Mouse (Mus musculus) C2C12 (cell line): ENCODE data around the gene Foxa3. TPM values are rescaled to one million over a fixed set of nuclear protein-coding genes. Genes with fewer than 3 reads are reported as not detected.

Source experiments
- H3K27me3 ChIP-seq: one replicate; pipeline ENCODE4 v1.6.1; 2011; ENCODE audit not compliant: control insufficient read depth, insufficient read depth, insufficient read length
- H3K36me3 ChIP-seq: one replicate; pipeline ENCODE4 v1.6.1; 2011; ENCODE audit not compliant: control insufficient read depth, insufficient read depth
- H3K4me3 ChIP-seq: one replicate; pipeline ENCODE4 v1.5.1; 2011; ENCODE audit warnings: mild to moderate bottlenecking, control low read depth; ENCODE audit not compliant: poor library complexity, insufficient read depth, severe bottlenecking
- H3K79me2 ChIP-seq: one replicate; pipeline ENCODE4 v1.6.1; 2011; ENCODE audit not compliant: control insufficient read depth, insufficient read depth
- H3K79me3 ChIP-seq: one replicate; pipeline ENCODE4 v1.6.1; 2011; ENCODE audit warnings: low read depth, control low read depth
- H3ac ChIP-seq: one replicate; pipeline ENCODE3; 2011; ENCODE audit warnings: low read depth; ENCODE audit not compliant: control insufficient read depth, insufficient read length
- CEBPB ChIP-seq: IDR thresholded peaks from one replicate; pipeline ENCODE4 v1.6.1; 2011; ENCODE audit warnings: low read depth, mild to moderate bottlenecking, control low read depth, moderate library complexity
- CTCF ChIP-seq: IDR thresholded peaks from one replicate; pipeline ENCODE4 v1.5.1; 2011; ENCODE audit not compliant: control insufficient read depth, insufficient read depth, insufficient read length
- FOSL1 ChIP-seq: IDR thresholded peaks from one replicate; pipeline ENCODE4 v1.8.0; 2011; ENCODE audit warnings: mild to moderate bottlenecking, low read length; ENCODE audit not compliant: poor library complexity, insufficient read depth, severe bottlenecking
- MAX ChIP-seq: IDR thresholded peaks from one replicate; pipeline ENCODE4 v1.6.1; 2011; ENCODE audit warnings: mild to moderate bottlenecking, control low read depth
- MYOD1 ChIP-seq: IDR thresholded peaks from one replicate; pipeline ENCODE4 v1.6.1; 2011; ENCODE audit warnings: low read depth; ENCODE audit not compliant: control insufficient read depth, insufficient read length
- MYOG ChIP-seq: IDR thresholded peaks from one replicate; pipeline ENCODE4 v1.6.1; 2011; ENCODE audit not compliant: control insufficient read depth, insufficient read length; ENCODE audit errors: extremely low read depth
- USF1 ChIP-seq: IDR thresholded peaks from one replicate; pipeline ENCODE4 v1.6.1; 2011; ENCODE audit warnings: low read depth, mild to moderate bottlenecking, control low read depth, moderate library complexity
- polyA plus RNA-seq: library from polyadenylated mRNA; unstranded; fragments of >200 nt; fragmentation: generic; extraction: Trizol; gene quantifications from one replicate; pipeline ENCODE4 v1.2.1, GENCODE M21; 2012; ENCODE audit warnings: missing spikeins

The Foxa3 gene
- polyA plus RNA-seq, 1 experiment, result 0.07 TPM

DNA sequence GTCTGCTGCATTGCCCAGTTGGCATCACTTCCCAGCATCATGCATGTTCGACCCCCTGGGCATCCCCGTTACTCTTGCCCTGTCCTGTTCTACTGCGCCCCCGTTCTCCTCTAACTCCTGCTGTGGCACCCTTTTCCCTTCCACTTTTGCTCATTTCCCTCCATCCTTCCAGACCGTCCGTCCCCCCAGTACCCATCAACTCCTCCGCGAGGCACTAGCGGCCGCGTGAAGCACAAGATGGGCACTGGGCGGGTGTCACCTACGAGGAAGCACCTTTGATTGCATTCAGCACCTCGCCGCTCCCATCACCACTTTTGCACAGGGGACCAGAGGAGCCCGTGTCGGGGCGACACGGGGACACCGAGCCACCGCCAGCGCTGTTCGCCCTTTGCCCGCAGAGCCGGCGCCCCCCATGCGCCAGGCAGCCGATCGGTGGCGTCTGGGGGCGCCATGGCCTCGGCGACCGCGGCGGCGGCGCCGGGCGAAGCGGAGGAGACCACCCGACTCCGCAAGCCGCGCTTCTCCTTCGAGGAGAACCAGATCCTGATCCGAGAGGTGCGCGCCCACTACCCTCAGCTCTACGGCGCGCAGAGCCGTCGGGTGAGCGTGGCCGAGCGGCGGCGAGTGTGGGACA, 31.6 kb downstream of the Foxa3 start:
- H3K79me2 ChIP-seq, result no peaks in the 10 kb centered on the region
- peaks cover 9% of the 10 kb centered on the region for H3K27me3 ChIP-seq
- TF ChIP-seq FOSL1 (no peak), CEBPB (no peak), CTCF (no peak), MYOD1 (no peak), USF1 (no peak), MAX (no peak), MYOG (no peak)
- no peaks in the 10 kb centered on the region for H3K79me3 ChIP-seq
- peak overlapping the region; percentile 30 for H3ac ChIP-seq
- peak overlapping the region; percentile 36 for H3K4me3 ChIP-seq
- no peaks in the 10 kb centered on the region for H3K36me3 ChIP-seq

DNA sequence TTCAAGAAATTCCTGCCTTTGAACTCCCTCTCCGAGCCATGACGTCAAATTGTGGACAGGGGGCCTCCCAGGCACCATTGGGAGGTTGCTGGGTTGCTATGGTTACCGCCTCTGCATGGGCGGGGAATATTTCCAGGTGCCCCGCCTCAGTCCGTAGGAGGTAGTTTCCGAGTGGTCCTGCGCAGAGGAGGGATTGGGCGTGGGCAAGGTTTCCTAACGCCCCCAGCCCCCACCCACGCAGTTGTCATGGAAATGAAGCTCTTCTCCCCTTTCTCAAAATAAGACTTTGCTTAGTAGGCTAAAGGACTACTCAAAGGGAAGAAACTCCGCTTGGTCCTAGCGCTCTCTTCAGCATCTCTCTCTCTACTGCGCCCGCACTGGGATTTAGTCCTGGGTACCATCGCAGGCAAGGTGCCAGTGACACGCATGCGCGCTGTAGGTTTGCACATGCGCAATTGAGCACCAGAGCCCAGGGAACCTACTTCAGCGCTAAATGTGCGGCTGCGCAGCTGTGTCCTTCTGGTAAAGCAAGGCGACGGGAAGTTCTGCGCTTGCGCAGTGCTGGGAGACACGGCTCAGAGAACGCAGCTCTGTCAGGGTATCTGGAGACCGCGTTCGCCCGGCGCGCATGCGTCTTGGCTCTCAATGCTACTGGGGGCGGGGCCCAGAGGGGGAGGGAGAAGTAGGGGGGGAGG, 32.6 kb downstream of the Foxa3 start, which contains the start of gene Mypop:
Mypop (plus strand) TSS at position 645 of the 695 bp plus-strand sequence.
- no peaks in the 10 kb centered on the region for H3K36me3 ChIP-seq
- peak within 1 kb of the TSS; percentile 34 for H3ac ChIP-seq
- H3K79me3 ChIP-seq, result no peaks in the 10 kb centered on the region
- H3K79me2 ChIP-seq, result no peaks in the 10 kb centered on the region
- TF ChIP-seq MYOG (no peak), USF1 (no peak), MAX (no peak), FOSL1 (no peak), CTCF (no peak), CEBPB (no peak), MYOD1 (no peak)
- peak within 1 kb of the TSS; percentile 36 for H3K4me3 ChIP-seq
- peaks cover 9% of the 10 kb centered on the region for H3K27me3 ChIP-seq

DNA sequence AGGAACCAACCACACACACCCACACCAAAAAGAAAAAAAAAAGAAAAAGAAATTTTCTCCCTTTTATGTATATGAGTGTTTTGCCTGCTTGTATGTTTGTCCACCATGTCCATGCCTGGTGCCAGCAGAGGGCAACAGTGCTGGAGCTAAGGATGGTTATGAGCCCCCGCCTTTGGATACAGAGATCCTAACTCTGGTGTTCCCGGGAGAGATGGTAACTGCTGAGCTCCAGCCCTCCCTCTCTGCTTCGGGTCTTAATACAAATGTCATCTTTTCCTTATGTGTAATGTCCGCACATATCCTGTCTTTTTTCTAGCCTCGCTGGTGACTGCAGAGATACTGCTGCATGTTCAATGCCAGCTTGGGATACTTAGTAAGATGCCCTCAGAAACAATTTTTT, 33.3 kb downstream of the Foxa3 start:
- no peak for TF ChIP-seq MAX
- no peak for TF ChIP-seq CTCF
- TF ChIP-seq MYOG, result no peak
- TF ChIP-seq FOSL1, result no peak
- no peak for TF ChIP-seq USF1
- TF ChIP-seq MYOD1, result no peak
- H3K36me3 ChIP-seq, result no peaks in the 10 kb centered on the region
- no peaks in the 10 kb centered on the region for H3K79me2 ChIP-seq
- H3K4me3 ChIP-seq, result no peak overlapping the region
- H3K79me3 ChIP-seq, result no peaks in the 10 kb centered on the region
- H3K27me3 ChIP-seq, result peaks cover 9% of the 10 kb centered on the region
- peak overlapping the region; percentile 3 for H3ac ChIP-seq

DNA sequence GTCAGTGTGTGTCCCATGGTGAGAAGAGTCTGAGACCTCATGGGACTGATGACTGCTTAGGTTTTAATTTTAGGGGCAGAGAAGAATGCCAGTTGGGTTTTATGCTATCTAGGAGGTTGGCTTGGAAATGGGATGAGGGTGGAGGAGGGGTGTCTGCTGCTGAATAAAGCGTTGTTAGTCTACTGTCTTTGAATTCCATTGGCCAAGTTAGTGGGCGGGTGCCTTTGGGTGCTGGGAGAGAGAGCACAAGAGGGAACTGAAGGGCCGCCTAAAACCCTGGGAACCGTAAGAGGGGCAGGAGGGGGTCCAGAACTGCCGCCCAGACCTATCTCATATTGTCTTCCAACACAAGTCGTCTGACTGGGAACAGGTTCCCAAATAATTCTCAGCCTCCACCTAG, 34.6 kb downstream of the Foxa3 start:
- Histone ChIP-seq H3K79me3 (no peaks in the 10 kb centered on the region), H3K27me3 (peaks cover 18% of the 10 kb centered on the region), H3K36me3 (no peaks in the 10 kb centered on the region), H3K79me2 (no peaks in the 10 kb centered on the region), H3K4me3 (no peak overlapping the region), H3ac (no peak overlapping the region)
- TF ChIP-seq MYOG, result no peak
- no peak for TF ChIP-seq MAX
- TF ChIP-seq MYOD1, result no peak
- TF ChIP-seq CEBPB, result no peak
- TF ChIP-seq USF1, result no peak
- TF ChIP-seq CTCF, result no peak
- no peak for TF ChIP-seq FOSL1

DNA sequence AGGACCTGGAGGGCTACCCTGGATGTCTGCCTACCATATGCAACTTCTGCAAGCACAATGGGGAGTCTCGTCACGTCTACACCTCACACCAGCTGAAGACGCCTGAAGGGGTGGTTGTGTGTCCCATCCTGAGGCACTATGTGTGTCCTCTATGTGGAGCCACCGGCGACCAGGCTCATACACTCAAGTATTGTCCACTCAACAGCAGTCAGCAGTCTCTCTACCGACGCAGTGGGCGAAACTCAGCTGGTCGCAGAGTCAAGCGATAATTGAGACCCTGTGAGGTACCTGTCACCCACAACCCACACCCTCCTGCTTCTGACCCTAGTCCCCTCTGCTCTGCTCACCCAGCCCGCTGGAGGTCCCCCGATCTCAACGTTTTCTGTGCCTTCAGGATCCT, 35.6 kb downstream of the Foxa3 start:
- no peaks in the 10 kb centered on the region for H3K79me3 ChIP-seq
- no peak overlapping the region for H3K4me3 ChIP-seq
- peaks cover 18% of the 10 kb centered on the region for H3K27me3 ChIP-seq
- H3K79me2 ChIP-seq, result no peaks in the 10 kb centered on the region
- H3K36me3 ChIP-seq, result no peaks in the 10 kb centered on the region
- H3ac ChIP-seq, result no peak overlapping the region
- TF ChIP-seq MYOG (no peak), FOSL1 (no peak), MYOD1 (no peak), USF1 (no peak), MAX (no peak), CEBPB (no peak), CTCF (no peak)
